Mouse (Mus musculus) 3134 (cell line): Measurements from ENCODE around the gene Mogat2.
A peak's percentile ranks its signal among the peaks of the same experiment; 100 is the strongest.

Experiments used
- DNase-seq: peaks from one replicate; pipeline ENCODE4 v3.0.0-alpha.2; 2011; ENCODE audit warnings: low spot score; ENCODE audit not compliant: insufficient read length; ENCODE audit errors: extremely low read depth

Mogat2 gene

DNA sequence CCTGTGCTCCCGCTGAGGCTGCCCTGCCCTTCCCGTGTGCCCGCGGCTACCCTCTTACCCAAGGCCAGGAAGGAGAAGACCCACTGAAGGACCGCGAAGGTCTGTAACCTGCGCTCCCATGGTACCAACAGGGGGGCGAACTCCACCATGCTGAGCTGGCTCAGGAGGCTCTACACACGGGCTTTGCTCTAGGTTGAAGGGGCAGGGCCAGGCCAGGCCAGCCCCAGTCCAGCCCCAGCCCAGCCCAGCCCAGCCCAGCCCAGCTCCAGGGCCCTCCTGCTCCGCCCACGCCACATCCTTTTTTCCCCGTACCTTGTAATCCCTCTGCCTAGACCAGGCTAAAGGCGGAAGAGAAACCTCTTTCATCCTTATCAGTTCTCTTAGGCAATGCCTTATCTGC is at the start of gene Mogat2:
Gene Mogat2 (minus strand): TSS at position 203 of the 400 bp plus-strand sequence.
- no peak for DNase-seq

DNA sequence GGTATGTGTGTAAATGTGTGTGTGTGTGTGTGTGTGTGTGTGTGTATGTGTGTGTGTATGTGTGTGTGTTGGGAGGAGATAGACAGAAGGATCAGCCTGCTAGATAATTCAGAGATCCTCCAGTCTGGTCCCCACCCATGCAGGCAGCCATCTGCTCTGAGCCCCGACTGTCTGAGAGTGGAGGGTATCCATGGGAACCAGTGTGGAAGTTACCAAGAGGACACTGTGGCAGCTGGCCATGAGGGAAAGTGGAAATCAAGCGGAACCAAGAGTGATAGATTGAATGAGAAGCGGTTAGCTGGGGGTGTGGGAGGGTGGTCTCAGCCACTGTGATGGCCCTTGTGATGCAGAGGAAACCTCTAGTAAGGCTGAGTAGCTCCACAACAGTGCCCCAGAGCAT is 48.9 kb upstream of the Mogat2 start:
- DNase-seq = no peak

DNA sequence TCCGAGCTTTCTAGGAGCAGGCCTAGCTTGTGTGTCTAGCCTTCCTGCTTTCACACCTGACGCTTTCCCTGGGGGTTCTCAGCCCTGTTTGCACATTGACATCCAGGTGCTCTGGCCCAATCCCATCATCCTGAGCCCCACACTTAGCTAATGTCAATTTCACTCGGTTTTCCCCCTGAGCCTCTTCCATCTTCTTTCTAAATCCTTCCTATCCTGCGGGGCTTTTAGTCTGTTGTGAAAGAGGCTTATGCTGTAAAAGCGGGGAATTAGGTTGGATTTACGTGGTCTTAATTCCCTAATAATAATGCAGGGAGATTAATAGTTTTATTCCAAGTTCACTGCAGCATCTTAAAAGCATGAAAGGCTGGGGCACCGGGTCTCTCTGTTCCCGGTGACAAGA is 41.2 kb upstream of the Mogat2 start:
- DNase-seq = no peak

DNA sequence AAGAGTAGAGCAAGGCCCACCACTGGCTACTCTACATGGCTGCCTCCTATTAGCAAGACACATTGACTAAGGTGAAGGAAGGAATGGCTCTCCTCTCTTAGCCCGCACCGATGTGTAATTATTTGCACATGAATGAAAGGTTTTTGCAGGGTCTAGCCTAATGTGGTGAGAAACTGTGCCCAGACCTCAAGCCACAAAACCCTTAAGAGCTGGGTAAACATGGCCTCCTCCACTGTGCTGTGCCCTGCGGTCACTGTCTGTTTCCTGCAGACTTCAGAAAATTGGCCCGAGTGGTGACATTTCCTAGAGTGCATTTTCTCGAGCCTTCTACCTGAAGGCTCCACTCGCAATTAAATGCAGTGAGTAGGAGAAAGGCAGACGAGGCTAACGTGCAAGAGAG is 39.9 kb upstream of the Mogat2 start:
- no peak for DNase-seq

DNA sequence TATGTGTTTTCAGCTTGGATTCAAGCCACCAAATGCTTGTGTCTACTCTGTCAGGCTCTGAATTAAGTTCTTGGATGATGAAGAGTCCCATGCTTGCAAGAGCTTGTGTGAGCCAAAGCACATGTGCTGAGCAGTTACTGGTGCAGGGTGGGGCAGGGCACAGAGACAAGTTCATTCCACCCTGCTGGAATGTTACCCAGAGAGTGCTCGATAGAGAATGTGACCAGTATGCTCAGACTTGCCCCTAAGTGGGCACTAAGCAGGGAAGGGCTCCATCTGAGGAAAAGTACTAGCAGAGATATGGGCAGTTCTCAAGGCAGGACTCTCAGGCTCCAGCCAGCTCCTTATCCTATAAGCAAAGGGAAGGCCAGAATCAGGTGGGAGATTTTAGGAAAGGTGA is 38.3 kb upstream of the Mogat2 start:
- no peak for DNase-seq

DNA sequence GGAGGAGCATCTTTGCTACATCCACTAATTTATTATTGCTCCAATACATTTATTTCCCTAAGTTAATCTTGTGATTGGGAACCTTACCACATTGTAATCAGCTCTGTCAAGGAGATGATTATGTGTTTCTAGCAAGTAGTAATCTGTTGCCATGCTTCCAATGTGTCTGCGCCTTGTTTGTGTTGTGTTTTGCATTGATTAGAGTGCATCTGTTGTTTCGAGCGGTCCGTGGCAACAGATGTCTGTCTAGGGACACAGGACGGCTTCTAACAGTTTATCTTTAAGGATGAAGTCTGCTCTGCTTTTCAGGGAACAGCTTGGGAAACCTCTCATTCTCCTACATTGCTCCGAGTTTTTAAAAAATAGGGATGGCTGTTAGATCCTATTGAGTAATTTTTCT is 36.7 kb upstream of the Mogat2 start:
- DNase-seq = no peak

DNA sequence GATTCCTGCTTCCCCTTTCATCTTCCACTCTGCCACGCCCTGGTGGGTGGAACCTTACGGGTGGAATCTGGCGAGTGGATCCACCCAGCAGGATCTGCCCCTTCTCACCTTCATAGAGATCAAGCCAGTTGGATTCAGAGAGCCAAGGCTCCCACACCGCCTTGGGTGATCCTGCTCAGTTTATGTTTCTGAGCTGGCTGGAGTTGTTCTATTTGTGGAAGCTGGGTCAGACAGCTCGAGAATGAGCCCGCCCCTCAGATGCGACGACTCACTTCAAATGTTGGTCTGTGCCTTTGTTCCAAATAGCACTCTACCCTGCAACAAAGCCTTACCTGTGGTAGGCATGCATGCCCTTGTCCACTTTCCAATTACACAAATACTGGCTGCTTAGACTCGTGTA is 33.2 kb upstream of the Mogat2 start:
- DNase-seq = no peak

DNA sequence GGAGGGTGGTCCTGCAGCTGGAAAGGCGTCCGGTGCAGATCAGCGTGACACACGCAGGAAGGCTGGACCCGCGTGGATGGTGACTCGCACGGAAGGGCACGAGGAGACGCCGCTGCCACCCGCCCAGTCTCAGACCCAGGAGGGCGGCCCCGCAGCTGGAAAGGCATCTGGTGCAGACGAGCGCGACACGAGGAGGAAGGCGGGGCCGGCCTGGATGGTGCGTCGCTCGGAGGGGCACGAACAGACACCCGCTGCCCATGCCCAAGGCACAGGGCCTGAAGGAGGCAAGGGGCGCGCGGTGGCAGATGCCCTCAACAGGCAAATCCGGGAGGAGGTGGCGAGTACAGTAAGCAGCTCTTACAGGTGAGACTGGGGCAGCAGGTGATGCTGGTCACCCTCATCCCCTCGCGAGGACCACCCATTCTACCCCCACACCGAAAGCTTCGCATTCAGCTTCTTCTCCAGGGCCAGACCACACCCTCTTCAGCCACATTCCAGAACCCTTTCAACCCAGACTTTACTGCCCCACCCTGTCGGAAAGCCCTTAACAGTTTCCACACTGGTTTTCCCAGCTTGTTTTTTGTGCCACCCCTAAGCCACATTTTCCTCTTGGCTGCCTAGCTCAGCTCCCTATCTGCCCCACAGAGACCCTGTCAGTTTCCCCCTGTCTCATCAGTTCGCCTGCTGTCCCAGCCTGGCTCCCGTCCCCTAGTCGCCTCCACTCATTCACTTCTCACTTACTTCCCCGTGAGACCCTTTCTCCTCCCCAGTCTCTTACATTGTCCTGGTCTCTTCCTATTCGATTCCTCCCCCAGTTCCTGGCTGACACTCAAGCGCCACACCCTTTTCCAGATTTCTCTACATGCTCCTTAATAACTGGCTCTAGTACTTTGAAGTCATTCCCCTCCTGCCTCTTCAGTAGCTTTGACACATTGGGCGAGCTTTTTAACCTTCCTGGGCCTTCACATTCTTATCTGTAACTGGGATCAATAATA is 30.8 kb upstream of the Mogat2 start:
- DNase-seq = peak; percentile 85

DNA sequence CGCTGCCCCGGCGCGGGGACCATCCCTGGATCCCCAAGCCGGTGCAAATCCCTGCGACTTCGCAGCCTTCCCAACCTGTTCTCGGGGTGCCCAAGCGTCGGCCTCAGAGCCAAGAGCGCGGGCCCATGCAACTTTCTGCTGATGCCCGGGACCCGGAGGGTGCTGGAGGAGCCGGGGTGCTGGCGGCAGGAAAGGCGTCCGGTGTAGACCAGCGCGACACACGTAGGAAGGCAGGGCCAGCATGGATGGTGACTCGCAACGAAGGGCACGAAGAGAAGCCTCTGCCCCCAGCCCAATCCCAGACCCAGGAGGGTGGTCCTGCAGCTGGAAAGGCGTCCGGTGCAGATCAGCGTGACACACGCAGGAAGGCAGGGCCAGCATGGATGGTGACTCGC is 30.1 kb upstream of the Mogat2 start:
- no peak for DNase-seq

DNA sequence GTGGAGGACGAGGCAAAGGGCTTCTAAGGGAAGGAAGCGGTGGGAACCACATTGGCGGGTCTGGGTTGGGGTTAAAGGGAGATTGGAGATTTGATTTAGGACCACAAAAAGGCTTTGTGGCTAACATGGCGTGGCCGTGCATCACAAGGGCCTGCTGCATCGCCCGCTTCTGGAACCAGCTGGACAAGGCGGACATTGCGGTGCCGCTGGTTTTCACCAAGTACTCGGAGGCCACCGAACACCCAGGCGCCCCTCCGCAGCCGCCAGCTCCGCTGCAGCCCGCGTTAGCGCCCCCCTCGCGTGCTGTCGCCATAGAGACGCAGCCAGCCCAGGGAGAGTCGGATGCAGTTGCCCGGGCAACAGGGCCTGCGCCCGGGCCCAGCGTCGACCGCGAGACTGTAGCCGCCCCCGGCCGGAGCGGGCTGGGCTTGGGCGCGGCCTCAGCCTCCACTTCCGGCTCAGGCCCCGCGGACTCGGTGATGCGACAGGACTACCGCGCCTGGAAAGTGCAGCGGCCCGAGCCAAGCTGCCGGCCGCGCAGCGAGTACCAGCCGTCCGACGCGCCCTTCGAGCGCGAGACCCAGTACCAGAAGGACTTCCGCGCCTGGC is 29.6 kb upstream of the Mogat2 start:
- peak; percentile 82 for DNase-seq

DNA sequence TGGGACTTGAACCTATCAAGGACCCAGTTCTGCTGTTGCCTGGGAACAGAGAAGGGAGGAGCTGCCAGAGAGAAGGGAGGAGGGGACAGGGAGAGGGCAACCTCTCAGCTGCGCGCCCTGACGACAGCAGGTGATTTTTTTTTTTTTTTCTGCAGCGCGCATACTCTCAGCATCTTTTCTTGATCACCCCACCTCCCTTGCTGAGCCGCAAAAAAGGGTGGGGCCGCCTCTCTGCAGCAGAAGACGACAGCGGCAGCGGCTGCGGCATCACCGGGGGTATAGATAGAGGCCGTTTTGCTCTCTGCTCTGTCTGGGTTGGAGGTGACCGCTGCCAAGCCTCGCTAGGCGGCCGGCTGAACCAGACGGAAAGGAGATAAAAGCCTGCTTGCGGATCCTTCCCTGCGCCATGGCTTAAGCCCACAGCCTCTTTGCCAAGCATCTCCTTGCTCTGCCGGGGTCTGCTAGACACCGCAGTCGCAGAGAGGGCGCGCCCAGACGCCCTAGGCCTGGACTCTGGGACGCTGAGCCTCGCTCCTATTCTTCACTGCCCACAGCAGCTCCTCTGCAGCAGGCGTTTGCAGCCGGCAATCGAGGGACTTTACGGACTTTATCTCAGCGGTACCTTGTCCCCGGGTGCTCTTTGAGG is 29.0 kb upstream of the Mogat2 start, which contains the start of gene Map6:
Gene Map6 (plus strand): TSS at position 197 of the 646 bp plus-strand sequence.
- no peak for DNase-seq

DNA sequence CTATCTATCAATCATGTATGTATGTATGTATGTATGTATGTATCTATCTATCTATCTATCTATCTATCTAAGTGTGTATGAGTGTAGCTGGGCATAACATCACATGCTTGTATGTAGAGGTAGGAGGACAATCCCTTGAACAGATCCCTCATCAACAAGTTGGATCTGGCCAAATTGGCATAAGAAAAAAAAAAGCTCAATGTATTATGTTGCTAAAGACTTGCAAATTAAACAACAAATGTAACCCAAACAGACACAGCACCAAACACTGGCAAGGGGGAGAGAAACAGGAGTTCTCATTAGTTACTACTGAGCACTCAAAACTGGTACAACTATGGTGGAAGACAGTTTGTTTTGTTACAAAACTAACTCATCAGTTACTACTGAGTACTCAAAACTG is 26.2 kb upstream of the Mogat2 start:
- no peak for DNase-seq

DNA sequence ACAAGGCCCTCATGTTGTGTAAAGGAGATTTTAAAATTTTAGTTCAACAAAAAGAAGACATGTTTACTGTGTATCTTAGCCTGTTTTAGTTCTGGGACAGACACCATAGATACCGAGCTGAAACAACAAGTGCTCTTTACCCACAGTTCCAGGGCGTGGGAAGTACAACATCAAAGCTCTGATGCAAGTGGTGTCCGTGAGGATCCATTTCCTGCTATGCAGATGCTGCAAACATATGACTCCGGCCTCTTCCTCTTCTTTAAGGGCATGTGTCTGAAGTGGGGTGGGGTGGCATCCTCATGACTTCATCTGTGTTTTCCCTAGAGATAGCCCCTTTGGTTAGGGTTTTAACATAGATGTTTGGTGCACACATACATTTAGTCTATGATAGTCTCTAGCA is 25.1 kb upstream of the Mogat2 start:
- DNase-seq = no peak

DNA sequence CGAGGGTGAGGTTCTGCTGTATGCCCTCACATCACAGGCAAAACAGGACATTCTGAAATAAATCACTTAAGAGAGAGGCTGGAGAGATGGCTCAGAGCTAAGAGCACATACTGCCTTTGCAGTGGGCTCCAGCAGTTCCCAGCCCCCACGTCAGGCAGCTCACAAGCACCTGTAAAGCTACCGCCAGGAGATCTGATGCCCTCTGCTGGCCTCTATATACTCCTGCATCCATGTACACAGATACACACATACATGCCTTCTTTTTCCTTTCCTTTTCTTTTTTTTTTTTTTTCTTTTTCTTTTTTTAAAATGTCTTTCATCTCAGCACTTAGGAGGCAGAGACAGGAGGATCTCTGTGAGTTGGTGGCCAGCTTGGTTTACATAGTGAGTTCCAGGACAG is 23.5 kb upstream of the Mogat2 start:
- DNase-seq = no peak

DNA sequence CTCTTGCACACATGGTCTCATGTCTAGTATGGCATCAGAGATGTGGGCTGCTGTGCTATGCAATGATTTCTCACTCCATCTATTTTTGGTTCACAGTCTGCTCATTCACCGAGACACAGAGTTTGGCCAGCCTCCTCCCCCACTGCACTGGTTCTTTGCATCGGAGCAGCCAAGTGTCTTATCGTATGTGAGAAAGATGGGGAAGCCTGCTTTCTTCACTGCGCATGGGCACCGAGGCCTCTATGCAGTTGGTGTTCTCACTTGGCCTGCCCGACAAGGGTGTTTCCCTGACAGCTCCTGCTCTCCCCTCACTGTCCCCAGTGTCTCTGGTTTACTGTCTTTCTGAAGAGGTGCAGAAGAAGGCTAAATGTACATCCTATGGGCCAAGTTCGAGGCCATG is 16.6 kb upstream of the Mogat2 start:
- no peak for DNase-seq

DNA sequence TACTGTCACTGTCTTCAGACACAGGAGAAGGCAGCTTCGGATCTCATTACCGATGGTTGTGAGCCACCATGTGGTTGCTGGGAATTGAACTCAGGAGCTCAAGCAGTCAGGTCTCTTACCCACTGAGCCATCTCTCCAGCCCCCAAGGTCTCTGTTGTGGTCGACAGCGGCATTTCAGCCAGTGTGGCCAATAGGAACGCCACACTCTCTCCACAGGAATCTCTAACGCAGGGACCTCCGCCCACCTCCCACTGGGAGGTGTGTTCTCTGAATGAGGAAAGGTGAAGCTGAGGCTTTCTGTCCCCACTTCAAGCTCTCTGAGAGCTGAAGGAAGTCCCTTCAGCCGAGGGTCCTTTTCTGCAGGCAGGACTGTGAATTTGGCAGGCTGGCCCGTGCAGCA is 12.0 kb upstream of the Mogat2 start:
- no peak for DNase-seq

DNA sequence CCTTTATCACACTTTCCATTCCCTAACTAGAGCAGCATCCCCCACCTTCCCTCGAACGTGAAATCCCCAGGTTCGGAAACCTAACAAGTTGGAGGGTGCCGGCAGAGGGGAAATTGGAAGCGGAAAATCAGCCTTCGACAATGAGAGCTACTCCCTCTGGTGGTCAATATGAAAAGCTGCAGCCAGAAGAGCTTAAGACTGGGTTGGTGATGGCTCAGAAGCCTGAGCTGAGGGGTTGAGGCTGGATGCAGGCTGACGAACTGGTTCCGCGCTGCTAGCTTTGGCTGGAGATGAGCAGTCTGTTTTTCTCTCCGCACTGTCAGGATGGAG is 11.1 kb upstream of the Mogat2 start:
- peak; percentile 23 for DNase-seq

DNA sequence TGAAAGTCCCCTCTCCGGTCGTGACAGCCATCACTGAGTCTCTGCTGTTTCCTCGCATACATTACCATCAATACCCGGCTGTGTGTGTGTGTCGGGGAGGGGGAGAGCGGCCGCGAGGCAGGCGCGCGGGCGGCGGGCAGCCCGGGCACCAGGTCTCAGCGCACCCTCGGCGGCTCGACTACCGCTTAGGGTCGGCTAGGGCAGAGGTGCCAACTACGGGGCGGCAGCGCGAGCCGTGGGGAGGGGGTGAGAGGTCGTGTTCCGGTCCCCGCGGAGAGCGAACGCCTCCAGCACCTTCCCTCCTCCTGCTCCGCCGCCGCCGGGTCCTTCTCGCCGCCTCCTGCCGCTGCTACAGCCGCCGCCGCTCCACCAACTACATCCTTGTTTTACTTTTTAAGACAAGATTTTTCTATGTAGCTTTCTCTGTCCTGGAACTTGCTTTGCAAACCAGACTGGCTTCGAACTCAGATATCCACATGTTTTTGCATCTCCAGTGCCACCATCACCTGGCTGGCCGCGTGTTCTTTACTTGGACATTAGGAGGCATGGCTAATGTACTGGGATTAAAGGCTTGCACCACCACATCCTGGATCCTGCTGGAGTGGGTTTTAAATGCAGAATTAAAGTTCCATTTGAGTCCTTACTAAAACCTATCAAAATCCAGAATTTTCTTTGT is 10.6 kb upstream of the Mogat2 start:
- DNase-seq = no peak

DNA sequence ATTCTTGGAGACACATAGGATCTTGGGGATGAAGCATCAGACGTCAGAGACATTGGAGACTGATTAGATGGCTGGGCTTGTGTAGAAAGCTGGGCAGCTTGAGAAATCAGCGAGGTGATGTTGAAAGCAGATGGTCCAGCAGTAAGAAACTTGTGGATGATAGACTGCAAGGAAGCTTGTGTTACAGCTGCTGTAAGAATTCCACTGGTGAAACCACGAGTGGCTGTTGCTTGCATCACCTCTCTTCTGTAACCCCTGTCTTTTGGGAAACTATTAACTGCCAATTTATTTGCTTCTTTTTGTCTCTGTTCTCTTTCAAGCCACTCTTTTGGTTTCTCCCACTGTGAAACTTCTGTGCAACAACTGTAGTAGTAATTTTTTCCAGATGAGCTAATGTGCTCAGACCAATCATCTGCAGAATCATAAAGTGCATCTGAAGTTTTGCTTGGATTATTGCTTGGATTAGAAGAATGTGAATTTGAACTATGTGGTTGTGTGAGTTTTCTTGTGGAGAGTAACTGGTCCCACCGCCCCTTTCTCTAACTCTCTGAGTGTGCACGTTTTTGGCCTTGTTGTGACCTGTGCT is 9.8 kb upstream of the Mogat2 start:
- DNase-seq = no peak

DNA sequence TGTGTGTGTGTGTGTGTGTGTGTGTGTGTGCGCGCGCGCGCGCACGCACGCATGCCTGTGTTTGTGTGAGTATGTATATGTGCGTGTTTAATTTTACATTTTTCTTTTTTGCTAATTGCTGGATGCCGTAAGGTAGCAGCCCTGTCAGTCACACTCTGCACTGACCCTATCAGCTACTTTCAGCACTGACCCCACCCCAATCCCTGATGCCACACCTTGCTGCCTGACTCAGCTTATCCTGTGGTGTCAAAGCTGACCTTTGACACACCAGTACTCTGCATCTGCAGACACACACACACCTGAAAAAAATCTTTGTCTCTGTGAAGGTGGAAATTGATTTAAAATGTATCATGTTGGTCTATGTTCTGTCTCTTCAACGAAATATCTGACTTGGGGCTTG is 3.7 kb upstream of the Mogat2 start:
- no peak for DNase-seq
